Mouse (Mus musculus): ENCODE measurements around the gene Ms4a8a. TPM values are rescaled to one million over a fixed set of nuclear protein-coding genes. Genes with fewer than 3 reads are reported as not detected.

Ms4a8a gene
- polyA plus RNA-seq, 1 experiment from 2014 or later, result not detected

- ATAC-seq (ENCODE audit: low FRiP score, low read depth), result no peak
- no peak overlapping the region for H3K4me3 ChIP-seq
- no peaks in the 10 kb centered on the region for H3K4me1 ChIP-seq (replicated peaks)
- H3K27ac ChIP-seq (replicated peaks), result no peak overlapping the region
- H3K9me3 ChIP-seq, result no peaks in the 10 kb centered on the region
- WGBS, result 70% methylated on average over 3 of the region's 3 CpGs
- H3K27me3 ChIP-seq, result no peaks in the 10 kb centered on the region
- H3K9ac ChIP-seq, result no peak overlapping the region
- no peak overlapping the region for H3K4me2 ChIP-seq
- H3K36me3 ChIP-seq, result no peaks in the 10 kb centered on the region
These were observed 27.6 kb downstream of the Ms4a8a start for GRCm38 (mm10) chr19:11053277-11053676.

DNA sequence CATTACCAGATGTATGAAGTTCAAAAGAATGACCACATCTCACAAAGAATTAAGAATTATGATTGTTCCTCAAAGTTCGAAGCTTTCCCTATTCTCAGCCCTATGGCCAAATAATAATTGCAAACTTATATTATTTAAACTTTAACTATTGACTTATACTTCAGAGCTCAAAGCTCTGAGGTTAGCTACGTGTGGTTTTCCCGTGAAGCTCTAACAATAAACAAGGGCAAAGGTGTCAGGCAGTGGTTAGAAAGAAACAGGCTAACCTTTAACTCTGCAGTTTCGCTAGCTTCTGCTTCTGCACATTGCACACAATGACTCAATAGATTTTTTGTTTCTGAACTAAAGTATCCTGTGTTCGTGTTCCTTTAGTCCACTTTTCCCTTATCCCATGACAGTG, 28.0 kb downstream of the Ms4a8a start:
- Histone ChIP-seq H3K27me3 (no peaks in the 10 kb centered on the region), H3K4me3 (no peak overlapping the region), H3K9me3 (no peaks in the 10 kb centered on the region), H3K4me2 (no peak overlapping the region), H3K4me1 (replicated peaks) (no peaks in the 10 kb centered on the region), H3K27ac (replicated peaks) (no peak overlapping the region), H3K36me3 (no peaks in the 10 kb centered on the region), H3K9ac (no peak overlapping the region)
- WGBS, result 73% methylated on average over 5 of the region's 5 CpGs
- no peak for ATAC-seq (ENCODE audit: low FRiP score, low read depth)

DNA sequence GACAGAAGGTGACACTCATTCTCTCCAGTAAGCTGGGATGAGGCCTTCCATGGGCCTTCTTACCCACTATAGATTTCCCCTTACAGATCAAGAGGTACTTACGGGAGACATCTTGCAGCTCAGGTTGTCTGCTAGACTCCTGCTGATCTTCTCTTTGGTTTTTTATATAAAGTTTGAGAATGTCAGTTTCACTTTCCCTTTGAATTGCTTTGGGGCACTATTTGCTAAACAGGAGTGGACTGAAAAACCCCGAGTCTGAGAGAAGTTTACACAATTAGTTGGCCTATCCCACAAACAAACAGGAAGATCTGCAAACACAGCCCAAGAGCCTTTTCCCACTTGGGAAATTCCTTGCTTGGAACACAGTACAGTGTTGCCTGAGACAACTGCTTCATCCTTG, 30.6 kb downstream of the Ms4a8a start:
- H3K9me3 ChIP-seq, result no peaks in the 10 kb centered on the region
- H3K4me2 ChIP-seq, result no peak overlapping the region
- no peaks in the 10 kb centered on the region for H3K27me3 ChIP-seq
- no peak overlapping the region for H3K27ac ChIP-seq (replicated peaks)
- no peaks in the 10 kb centered on the region for H3K36me3 ChIP-seq
- no peak overlapping the region for H3K4me3 ChIP-seq
- H3K4me1 ChIP-seq (replicated peaks), result no peaks in the 10 kb centered on the region
- no peak overlapping the region for H3K9ac ChIP-seq
- ATAC-seq (ENCODE audit: low FRiP score, low read depth), result no peak
- 83% methylated on average over 2 of the region's 2 CpGs for WGBS

DNA sequence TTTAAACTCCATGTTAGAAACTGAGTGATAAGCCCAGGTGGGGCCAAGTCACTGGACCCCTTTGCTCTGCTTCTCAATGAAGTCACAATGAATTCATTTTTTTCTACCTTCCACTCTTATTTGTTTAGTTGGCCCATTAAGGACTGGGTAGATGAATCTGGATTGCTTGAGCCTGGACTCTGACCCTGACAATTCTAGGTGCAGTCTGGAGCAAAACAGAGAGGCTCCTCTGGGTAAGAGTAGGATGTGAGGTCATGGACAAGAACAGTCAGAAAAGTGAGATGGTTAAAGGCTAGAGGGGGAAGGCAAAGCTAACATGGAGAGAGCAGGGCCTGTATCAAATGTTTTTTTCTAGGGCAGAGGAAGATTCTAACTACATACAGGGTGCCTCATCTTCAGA, 31.5 kb downstream of the Ms4a8a start:
- Histone ChIP-seq H3K4me1 (replicated peaks) (no peaks in the 10 kb centered on the region; the same call in 1 of the 2 replicates), H3K4me2 (no peak overlapping the region), H3K9ac (no peak overlapping the region), H3K27ac (replicated peaks) (no peak overlapping the region), H3K4me3 (no peak overlapping the region), H3K27me3 (no peaks in the 10 kb centered on the region), H3K9me3 (no peaks in the 10 kb centered on the region), H3K36me3 (no peaks in the 10 kb centered on the region)
- ATAC-seq (ENCODE audit: low FRiP score, low read depth), result no peak

- H3K4me2 ChIP-seq, result no peak overlapping the region
- no peaks in the 10 kb centered on the region for H3K27me3 ChIP-seq
- ATAC-seq (ENCODE audit: low FRiP score, low read depth), result no peak
- H3K9ac ChIP-seq, result no peak overlapping the region
- 75% methylated on average over 1 of the region's 1 CpGs for WGBS
- no peaks in the 10 kb centered on the region; the same call in 1 of the 2 replicates for H3K4me1 ChIP-seq (replicated peaks)
- H3K9me3 ChIP-seq, result no peaks in the 10 kb centered on the region
- H3K27ac ChIP-seq (replicated peaks), result no peak overlapping the region
- H3K36me3 ChIP-seq, result no peaks in the 10 kb centered on the region
- no peak overlapping the region for H3K4me3 ChIP-seq
These were observed 32.4 kb downstream of the Ms4a8a start for GRCm38 (mm10) chr19:11048503-11048902.

DNA sequence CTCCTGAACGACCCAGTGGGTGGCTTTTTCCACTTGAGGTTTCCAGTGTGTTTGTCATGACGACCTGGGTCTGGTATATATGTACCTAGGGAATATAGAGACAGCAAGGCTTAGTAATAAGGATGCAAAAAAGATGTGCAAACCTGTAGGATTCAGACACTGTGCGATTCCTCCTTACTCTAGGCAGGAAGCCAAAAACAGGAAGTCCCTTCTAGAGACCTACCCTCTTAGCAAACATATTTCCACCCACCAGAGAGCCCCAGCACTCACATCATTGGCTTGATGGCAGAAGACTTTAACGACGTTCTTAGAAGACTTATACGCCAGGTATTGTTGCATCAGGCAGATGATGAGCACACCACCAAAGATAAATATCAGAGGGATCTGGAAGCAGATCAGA, 32.9 kb downstream of the Ms4a8a start:
- H3K4me3 ChIP-seq, result no peak overlapping the region
- WGBS, result 81% methylated on average over 6 of the region's 6 CpGs
- no peaks in the 10 kb centered on the region; the same call in 1 of the 2 replicates for H3K4me1 ChIP-seq (replicated peaks)
- no peaks in the 10 kb centered on the region for H3K27me3 ChIP-seq
- H3K9me3 ChIP-seq, result no peaks in the 10 kb centered on the region
- no peak overlapping the region for H3K4me2 ChIP-seq
- no peak for ATAC-seq (ENCODE audit: low FRiP score, low read depth)
- no peak overlapping the region for H3K27ac ChIP-seq (replicated peaks)
- no peak overlapping the region for H3K9ac ChIP-seq
- no peaks in the 10 kb centered on the region for H3K36me3 ChIP-seq

DNA sequence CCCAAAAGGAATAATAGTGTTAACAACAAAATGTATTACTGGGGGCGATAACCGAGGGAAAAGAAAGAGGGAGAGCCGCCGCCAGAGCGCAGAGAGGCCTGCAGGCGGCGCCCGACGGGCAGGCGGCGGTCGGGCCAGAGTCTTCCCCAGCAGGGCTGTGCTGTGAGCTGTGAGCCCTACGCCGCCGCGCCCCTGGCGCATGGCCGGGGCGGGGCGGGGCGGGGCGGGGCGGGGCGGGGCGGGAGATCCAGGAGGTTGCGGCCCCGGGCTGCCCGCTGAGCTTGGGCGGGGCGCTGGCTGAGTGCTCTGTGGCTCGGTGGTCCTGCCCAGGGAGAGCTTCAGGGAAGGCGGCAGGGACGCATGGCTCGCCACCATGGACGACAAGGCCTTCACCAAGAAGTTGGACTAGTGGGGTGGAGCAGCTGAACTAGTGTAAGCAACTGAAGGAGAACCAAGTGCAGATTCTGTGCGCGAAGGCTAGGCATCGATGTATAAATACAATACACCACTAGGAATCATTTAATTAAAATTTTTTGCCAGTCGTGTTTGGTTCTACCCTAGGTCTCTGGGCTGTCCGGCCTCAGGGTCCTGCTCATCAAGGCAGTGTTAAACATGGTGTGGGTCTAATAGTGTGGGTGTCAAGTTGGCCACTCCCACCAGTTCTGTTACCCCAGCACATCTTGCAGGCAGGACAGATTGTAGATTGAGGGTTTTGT, 35.7 kb downstream of the Ms4a8a start:
- Histone ChIP-seq H3K4me3 (peak overlapping the region; percentile 42), H3K27ac (replicated peaks) (no peak overlapping the region), H3K4me1 (replicated peaks) (no peaks in the 10 kb centered on the region; the same call in 1 of the 2 replicates), H3K27me3 (no peaks in the 10 kb centered on the region), H3K4me2 (peak overlapping the region; percentile 75), H3K36me3 (no peaks in the 10 kb centered on the region), H3K9ac (peak overlapping the region; percentile 43), H3K9me3 (no peaks in the 10 kb centered on the region)
- ATAC-seq (ENCODE audit: low FRiP score, low read depth), result peak; percentile 98
- WGBS, result 12% methylated on average over 18 of the region's 40 CpGs

- peak overlapping the region; percentile 75 for H3K4me2 ChIP-seq
- H3K27ac ChIP-seq (replicated peaks), result no peak overlapping the region
- H3K4me1 ChIP-seq (replicated peaks), result no peaks in the 10 kb centered on the region; the same call in 1 of the 2 replicates
- H3K9ac ChIP-seq, result peak overlapping the region; percentile 43
- no peaks in the 10 kb centered on the region for H3K9me3 ChIP-seq
- peak; percentile 85 for ATAC-seq (ENCODE audit: low FRiP score, low read depth)
- peak overlapping the region; percentile 42 for H3K4me3 ChIP-seq
- 19% methylated on average over 5 of the region's 5 CpGs for WGBS
- no peaks in the 10 kb centered on the region for H3K36me3 ChIP-seq
- H3K27me3 ChIP-seq, result no peaks in the 10 kb centered on the region
These were observed 36.3 kb downstream of the Ms4a8a start for GRCm38 (mm10) chr19:11044671-11044995.

- no peak for ATAC-seq (ENCODE audit: low FRiP score, low read depth)
- H3K4me1 ChIP-seq (replicated peaks), result no peaks in the 10 kb centered on the region
- no peaks in the 10 kb centered on the region for H3K9me3 ChIP-seq
- no peaks in the 10 kb centered on the region for H3K27me3 ChIP-seq
- H3K27ac ChIP-seq (replicated peaks), result no peak overlapping the region
- H3K4me2 ChIP-seq, result no peak overlapping the region
- H3K36me3 ChIP-seq, result no peaks in the 10 kb centered on the region
- H3K9ac ChIP-seq, result no peak overlapping the region
- H3K4me3 ChIP-seq, result no peak overlapping the region
These were observed 43.3 kb downstream of the Ms4a8a start for GRCm38 (mm10) chr19:11037570-11037969.

GRCm38 (mm10) chr19:11022382-11022781, 58.5 kb downstream of the Ms4a8a start:
- H3K36me3 ChIP-seq, result no peaks in the 10 kb centered on the region
- no peaks in the 10 kb centered on the region for H3K9me3 ChIP-seq
- no peak overlapping the region for H3K27ac ChIP-seq (replicated peaks)
- H3K4me1 ChIP-seq (replicated peaks), result no peaks in the 10 kb centered on the region
- no peak overlapping the region for H3K9ac ChIP-seq
- H3K27me3 ChIP-seq, result no peaks in the 10 kb centered on the region
- H3K4me3 ChIP-seq, result no peak overlapping the region
- no peak overlapping the region for H3K4me2 ChIP-seq
- ATAC-seq (ENCODE audit: low FRiP score, low read depth), result no peak

DNA sequence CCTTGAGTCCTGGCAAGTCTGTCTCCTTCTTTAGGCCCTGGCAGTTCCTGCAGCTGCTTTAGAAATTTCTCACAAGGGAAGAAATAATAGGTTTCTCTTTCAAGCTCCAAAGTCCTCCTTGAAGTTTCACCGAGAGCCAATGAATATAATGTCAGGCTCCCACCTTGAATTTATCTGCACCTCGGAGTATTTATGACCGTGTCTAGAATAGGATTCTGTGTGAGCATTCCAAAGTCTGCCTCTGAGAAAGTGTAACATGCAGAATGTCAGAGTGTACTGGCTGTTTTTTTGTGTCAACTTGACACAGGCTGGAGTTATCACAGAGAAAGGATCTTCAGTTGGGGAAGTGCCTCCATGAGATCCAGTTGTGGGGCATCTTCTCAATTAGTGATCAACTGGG, 63.0 kb downstream of the Ms4a8a start, which contains the start of gene Ms4a18:
Gene Ms4a18, minus strand, starts transcription at position 141 of the 400 bp plus-strand sequence.
- WGBS, result 90% methylated on average over 3 of the region's 3 CpGs
- ATAC-seq (ENCODE audit: low FRiP score, low read depth), result no peak
- no peaks in the 10 kb centered on the region for H3K36me3 ChIP-seq
- H3K9ac ChIP-seq, result no peak within 1 kb of the TSS
- no peak within 1 kb of the TSS for H3K4me3 ChIP-seq
- H3K4me1 ChIP-seq (replicated peaks), result no peaks in the 10 kb centered on the region
- H3K4me2 ChIP-seq, result no peak within 1 kb of the TSS
- H3K9me3 ChIP-seq, result no peaks in the 10 kb centered on the region
- H3K27me3 ChIP-seq, result no peaks in the 10 kb centered on the region
- H3K27ac ChIP-seq (replicated peaks), result no peak within 1 kb of the TSS
